Mouse (Mus musculus): ENCODE measurements around the gene Smim6.

DNA sequence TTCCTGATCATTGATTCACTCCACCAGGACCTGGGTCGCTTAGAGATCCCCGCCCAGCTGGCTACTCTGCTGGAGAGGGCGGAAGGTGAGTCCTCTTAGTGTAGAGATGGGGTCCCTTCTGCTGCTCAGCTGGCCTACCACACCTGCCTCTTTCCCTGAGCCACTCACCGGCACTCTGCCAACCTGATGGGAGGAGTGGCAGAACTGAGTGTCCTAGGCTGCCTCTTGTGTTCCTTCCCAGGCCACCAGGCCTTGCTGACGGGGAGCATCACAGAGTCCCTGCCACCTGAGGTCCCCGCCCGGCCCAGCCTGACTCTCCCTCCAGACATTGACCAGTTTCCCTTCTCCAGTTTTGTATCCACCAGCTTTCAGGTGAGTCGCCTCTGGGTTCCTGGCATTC, 33.7 kb upstream of the Smim6 start:
- TF ChIP-seq CTCF (IDR thresholded peaks at IDR 0.05; ENCODE audit: low read depth) (no peak), EP300 (IDR thresholded peaks at IDR 0.05; ENCODE audit: low read depth) (no peak)

Data from liver, postnatal 0 days (tissue).